Mouse (Mus musculus) B cell, adult 2 months (primary cell): Measurements from ENCODE around the gene Lbhd1.
"Not testable (repeated sequence)": the region's sequence is repeated elsewhere in the genome, so short reads cannot be mapped to it uniquely, and the experiment has no call there.

Experiments
- DNase-seq, 2 experiments: peaks; one replicate each; pipeline ENCODE4 v3.0.0; 2022

Gene Lbhd1

DNA sequence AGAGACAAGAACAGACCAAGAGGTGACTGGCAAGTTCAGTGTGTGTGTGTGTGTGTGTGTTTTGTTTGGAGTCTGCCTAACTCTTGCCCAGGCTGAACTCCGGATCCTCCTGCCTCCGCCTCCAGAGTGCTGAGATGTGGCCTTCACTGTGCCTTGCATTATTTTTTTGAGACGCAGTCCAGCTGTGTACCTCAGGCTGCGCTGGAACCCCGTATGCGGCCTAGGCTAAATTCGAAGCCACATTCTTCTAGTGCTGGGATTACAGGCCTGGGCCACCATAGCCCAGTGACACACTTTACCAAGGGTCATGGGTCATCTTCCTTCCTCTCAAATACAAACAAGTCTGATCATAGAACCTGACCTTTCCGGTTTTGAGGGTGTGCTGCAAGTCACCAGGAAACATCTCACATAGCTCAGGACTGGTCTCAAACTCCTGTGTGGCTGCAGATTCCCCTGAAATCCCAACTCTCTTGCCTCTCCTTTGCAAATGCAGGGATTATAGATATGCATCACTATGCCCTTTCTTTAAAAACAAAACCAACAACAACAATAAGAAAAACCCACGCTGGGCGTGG is 11.2 kb upstream of the Lbhd1 start:
- DNase-seq, result no peak

DNA sequence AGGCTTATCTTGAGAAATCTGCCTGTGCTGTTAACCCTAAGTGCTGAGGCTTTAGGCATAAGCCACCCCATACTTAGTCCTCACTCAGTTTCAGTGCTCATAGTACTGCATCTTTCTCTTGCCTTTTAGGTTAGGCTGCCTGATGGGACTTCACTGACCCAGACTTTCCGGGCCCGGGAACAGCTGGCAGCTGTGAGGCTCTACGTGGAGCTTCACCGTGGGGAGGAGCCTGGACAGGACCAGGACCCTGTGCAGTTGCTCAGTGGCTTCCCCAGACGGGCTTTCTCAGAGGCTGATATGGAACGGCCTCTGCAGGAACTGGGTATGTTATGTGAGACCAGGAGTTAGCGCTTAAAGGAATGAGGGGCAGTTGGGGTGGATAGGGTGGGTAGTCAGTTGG is 8.5 kb upstream of the Lbhd1 start:
- no peak for DNase-seq

DNA sequence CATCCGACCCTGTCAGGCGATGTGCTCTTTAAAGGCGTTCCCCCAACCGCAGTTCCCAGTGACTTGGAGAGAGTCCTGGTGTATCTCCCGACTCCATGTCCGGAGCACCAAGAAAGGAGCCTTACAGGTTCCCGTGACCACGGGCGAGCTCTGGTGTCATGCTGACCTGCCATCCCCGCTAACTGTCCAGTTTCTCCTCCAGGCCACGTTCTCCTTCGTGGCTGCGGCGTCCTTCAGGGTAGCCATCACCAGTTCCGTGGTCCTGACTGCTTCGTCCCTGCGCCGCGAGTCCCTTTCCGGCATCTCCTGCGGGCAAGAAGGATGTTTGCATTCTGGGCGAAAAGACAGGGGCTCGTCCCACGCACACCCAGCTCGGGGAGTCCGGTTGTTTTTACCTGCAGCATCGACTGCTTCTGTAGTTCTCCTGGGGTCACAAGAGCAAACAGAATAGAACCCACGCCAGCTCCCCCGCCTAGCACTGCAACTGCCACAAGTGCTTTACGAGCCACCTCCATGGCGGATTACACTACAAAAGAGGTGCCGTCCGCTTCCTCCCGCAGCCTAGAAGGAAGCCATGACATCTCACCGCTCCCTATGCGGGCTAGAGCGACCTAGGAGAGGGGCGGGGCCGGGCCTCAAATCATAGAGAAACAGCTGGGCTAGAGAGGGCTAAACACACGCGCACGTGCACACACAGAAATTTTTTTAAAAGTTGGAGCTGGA is 3.1 kb upstream of the Lbhd1 start, which contains the start of gene Uqcc3:
Gene Uqcc3, minus strand, starts transcription at position 613 of the 723 bp plus-strand sequence.
- DNase-seq, result peak; percentile 90 to 91

DNA sequence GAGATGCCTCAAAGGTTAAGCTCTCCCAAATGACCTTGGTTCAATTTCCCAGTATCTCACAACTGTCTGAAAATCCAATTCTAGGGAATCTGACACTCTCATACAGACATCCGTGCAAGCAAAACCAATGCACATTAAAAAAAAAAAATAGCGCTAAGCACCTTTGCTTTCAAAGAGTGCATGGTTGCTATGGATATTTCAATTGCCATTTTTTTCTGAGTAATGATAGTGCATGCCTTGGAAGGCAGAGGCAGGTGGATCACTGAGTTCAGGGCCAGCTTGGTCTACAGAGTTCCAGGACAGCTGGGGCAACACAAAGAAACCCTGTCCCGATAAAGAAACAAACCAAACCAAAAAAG is 2.5 kb upstream of the Lbhd1 start:
- no peak for DNase-seq

DNA sequence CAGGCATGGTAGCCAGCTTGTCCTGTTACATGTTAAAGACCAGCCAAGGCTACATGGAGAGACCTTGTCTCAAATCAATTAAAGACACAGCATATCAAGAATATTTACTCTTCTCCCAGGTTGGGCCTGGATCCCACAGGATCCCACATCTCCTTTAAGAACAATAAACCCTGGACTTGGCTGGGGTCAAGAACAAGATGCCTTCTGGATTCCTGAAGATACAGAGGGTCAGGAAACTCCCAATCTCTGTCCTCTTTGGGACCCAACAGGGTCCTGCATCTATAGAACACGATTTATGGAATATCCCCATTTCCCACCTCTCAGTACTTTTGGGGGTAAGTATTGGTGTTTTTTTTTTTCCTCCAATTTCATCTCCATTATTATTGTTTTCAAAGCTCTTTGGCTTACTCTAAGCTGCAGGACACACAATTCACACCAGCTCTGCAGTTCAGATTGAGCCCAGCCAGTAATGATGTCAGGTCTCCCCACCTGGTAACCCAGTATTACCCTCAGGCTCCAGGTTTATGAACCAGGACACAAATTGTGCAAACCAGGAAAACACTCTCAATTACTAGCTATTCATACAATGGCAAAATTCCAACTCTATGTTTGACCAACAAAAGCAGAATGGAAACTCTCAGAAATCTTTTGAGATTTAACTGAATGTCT is 3.5 kb downstream of the Lbhd1 start:
- no peak for DNase-seq

DNA sequence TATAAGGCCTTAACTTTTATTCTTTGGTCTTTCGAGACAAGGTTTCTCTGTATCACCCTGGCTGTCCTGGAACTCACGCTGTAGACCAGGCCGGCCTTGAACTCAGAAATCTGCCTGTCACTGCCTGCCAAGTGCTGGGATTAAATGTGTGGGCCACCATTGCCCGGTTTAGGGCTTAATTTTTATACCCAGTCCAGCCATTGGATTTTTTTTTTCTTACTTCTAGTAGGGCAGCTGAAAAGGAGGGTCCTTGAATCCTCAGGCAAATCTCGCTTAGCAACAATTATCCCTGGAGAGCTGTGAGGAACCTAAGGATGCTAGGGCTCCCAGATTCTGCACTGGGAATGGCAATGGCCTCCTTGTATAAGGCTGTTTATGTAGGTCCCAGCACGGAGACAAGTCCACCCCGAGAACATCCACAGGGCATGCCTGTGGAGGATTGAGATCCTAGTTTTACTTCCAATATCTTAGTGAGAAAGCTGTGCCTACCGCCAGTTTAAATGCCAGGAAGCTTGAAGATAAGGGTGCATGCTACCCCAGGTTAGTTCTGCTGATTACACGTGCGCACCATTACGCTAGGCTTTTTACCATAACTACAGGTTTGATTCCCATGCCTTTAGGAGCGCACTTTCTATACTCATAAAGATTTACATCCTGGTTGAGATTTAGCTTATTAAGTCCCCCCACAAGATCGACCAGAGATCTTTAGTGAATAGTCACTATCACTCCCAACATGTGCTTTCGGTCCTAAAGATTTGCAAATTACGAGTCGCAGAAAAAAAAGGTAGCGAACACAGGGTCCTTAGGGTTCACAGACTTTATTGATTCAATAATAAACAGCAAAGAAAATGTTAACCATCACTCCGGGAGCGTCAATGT is 4.3 kb downstream of the Lbhd1 start:
- no peak for DNase-seq

DNA sequence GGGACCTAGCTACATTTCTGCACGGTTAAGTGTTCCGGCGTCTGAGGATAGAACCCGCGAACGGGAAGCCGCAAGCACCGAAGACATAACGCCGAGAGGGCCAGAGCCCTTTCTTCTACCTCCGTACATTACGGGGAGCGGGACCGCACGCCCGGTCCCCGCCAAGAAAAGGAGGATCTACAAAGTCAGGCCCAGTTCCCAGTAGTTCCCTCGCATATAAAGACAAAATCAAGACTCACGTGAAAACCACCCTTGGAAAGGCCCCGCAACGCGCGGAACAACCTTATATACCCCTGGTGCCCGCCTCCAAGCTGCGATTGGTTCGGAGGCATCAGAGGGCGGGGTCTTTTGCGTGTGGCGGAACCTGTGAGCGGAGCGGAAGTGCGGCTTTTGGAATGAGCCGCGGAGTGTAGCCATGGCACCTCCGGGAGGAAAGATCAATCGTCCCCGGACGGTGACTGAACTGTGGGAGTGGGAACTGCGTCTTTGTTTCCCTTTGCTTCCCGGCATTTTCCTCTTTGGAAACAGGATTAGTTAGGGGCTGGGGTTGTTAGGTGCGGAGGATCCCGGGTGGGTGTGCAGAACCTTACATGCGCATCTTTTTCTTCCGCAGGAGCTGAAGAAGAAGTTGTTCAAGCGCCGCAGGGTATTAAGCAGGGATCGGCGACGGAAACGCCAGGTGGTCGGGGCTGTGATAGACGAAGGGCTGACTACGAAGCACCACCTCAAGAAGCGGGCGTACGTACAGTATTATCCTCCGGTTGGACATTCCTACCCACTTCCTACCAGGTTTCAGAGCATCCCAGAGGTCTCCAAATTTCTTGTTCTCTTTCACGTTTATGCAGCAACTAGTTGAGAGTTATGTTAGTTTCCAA is 5.2 kb downstream of the Lbhd1 start, which contains the start of the genes 1810009A15Rik and Gm49416:
Gene 1810009A15Rik, plus strand, starts transcription at position 343 of the 875 bp plus-strand sequence.
Gene Gm49416, plus strand, starts transcription at position 416 of the 875 bp plus-strand sequence.
- peak; percentile 94 to 95 for DNase-seq

DNA sequence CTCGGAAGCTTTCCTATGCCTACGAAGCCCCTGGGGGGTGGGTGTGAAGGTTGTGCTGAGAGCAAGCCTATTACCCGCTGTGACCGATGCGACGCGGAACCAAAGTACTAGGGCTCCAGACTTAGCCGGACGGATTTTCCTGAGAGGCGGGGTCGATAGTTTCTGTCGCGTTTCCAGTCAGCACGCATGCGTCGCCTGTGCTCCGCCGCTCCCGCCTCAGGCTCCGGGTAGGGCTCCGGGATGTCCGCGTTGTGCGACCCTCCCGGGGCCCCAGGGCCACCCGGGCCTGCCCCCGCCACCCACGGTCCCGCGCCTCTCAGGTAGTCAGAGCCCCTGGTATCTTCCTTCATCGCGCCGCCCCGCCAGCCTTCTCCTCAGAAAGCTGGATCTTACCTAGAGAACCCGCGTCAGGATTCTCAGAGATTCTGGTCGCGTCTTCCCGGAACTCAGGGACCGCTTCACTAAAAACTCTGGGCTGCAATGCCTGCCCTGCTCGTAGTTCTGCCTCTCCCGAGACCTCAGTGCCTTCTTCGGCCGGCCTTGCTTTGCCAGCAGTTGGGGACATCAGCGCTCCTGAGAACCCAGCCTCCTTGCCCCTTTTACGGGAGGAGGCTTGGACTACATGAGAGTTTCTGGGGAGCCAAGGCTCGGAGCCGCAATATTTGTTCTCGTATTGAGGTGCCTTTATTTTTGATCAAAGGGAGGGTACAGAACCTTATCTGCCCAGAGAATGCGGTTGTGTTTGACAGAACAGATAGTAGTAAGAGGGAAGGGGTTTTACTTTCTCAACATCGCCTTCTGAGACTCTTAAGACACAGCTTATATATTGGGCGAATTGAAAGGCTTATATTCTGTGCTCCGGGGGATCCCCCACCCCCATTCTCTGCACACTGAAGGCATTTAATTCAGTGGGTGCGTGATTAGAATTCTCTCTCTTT is 9.6 kb downstream of the Lbhd1 start, which contains the start of gene Ints5:
Gene Ints5, plus strand, starts transcription at position 177 of the 938 bp plus-strand sequence.
- DNase-seq, result peak; percentile 87 to 88

DNA sequence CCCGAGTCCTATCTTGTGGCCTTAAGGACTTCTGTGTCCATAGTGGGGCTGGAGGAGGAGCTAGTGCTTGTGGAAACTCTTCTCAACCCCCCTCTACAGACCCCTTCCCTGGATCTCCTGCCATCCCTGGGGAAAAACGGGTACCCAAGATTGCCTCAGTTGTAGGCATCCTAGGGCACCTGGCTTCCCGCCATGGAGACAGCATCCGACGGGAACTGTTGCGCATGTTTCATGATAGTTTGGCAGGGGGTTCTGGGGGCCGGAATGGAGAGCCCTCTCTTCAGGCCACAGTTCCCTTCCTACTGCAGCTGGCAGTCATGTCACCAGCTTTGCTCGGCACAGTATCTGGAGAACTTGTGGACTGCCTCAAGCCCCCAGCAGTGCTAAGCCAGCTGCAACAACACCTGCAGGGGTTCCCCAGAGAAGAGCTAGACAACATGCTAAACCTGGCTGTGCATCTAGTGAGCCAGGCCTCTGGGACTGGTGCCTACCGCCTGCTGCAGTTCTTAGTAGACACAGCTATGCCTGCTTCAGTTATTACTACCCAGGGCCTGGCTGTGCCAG is 11.9 kb downstream of the Lbhd1 start:
- no peak for DNase-seq

DNA sequence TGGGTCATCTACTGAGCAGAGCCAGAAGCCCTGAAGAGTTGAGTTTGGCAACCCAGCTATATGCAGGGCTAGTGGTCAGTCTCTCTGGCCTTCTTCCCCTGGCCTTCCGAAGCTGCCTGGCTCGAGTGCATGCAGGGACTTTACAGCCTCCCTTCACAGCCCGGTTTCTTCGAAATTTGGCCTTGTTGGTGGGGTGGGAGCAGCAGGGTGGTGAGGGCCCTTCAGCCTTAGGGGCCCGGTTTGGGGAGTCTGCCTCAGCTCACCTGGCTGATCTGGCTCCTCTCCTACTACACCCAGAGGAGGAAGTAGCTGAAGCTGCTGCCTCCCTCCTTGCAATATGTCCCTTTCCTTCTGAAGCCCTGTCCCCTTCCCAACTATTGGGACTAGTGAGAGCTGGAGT is 12.7 kb downstream of the Lbhd1 start:
- not testable (repeated sequence) for DNase-seq

DNA sequence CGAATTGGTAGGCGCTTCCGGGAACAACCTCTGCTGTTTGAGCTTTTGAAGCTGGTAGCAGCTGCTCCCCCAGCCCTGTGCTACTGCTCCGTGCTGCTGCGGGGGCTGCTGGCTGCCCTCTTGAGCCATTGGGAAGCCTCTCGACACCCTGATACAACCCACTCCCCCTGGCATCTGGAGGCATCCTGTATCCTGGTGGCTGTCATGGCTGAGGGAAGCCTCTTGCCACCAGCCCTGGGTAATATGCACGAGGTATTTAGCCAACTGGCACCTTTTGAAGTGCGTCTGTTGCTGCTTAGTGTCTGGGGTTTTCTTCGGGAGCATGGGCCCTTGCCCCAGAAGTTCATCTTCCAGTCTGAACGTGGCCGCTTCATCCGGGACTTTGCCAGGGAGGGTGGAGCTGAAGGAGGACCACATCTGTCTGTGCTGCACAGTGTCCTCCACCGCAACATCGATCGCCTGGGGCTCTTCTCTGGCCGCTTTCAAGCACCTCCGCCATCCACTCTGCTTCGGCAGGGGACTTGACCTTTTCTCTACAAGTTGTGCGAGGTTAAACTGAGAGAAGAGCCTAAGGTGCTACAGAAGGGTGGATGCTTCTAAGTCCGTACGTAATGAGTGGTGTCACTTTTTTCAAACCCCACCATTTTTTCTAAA is 13.8 kb downstream of the Lbhd1 start:
- not testable (repeated sequence) for DNase-seq

DNA sequence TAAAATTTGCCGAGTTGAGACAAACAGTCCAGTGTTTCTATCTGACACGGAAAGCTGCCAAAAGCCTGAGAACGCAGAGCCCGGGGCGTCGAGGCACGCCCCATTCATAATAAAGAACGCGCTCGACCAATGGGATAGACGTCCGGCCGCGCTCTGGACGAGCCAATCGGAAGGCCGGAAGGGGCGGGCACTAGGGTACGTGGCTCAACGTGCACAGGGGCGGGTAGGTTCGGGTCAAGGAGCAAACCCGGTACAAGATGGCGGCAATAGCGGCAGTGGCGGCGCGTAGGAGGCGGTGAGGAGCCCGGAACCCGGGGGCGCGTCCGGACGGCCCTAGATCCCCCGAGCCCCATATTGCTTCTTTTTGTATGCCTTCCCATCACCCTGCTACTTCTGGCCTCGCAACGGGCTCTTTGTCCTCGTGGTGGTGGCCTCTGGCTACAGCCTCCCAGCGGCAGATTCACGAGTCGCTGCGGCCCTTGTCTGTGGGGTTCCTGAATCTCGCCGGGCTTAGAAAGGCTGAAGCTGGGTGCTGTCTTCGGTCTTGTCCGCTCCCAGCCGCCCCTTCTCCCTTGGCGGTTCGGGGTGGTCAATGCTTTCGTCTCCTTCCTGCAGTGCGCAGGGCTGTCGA is 14.4 kb downstream of the Lbhd1 start, which contains the start of gene Ganab:
Gene Ganab, plus strand, starts transcription at position 207 of the 631 bp plus-strand sequence.
- DNase-seq, result peak; percentile 96

DNA sequence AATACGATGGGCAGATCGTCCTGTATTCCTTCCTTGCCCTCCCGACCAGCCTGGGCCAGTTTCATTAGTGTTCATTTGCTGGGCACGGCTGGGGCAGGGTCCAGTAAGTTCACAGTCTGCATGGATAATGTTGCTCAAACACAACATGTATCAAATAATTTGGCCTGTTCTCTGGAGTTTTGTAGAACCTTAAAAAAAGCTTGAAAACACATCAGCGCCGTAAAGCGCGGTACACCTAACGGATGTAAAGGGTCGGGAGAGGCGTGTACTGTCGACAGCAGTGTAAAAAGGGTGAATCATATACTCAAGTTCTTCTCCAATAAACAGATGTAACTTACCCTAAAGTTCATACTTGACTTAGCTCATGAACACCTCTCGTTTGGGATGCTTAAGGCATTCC is 15.0 kb downstream of the Lbhd1 start:
- peak in 1 of 2 experiments; percentile 14 for DNase-seq

DNA sequence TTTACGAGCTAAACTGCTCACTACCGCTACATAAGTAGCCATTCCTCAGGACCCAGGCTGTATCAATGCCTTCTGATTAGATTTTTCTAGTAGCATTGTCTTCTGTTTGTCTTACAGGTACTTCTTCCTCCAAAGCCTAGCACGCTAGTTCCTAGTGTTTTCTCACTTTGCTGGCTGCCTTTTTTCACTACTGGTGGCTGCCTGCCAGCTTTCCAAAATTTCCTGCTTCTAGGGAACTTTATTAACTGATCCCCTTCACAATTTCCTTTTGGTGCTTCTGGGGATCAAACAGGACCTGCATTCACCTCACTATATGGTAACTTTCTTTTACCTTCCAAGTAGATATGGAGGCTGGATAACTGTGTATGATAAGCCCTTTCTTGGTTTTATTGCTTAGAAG is 15.5 kb downstream of the Lbhd1 start:
- DNase-seq, result no peak

DNA sequence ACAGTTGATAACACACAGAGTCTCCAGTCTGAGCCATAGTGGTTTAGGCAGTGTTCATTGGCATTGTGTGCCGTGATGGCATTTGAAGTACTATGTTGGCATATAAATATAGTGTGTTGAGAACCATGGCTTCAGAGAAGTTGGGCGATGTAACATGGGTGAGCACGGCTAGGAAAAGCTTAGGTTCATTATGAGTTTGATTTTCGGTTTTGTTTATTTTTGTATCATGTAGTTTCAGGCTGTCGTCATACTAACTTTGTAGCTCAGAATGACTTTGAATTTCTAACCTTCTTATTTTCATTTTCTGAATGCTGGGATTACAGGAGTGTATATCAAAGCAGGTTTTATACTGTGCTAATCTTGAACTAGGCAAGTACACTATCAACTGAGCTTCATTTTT is 19.9 kb downstream of the Lbhd1 start:
- no peak for DNase-seq

DNA sequence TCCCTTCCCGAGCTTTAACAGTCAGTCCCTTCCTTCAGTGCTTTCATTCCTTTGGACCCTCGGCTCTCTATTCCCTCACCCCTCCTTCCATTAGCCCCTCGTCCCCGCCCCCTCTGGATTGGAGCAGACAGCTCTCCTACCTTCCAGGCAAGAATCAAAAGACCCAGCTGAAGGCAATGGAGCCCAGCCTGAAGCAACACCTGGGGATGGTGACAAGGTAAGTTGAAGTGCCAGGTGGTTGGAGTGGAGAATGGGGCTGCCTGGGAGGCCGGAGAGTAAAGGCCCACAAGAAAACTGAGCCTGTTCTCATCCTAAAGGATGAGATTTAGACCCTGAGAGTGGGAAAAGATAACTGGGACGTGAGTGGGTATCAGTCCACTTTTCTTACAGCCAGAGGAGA is 25.0 kb downstream of the Lbhd1 start:
- no peak for DNase-seq

DNA sequence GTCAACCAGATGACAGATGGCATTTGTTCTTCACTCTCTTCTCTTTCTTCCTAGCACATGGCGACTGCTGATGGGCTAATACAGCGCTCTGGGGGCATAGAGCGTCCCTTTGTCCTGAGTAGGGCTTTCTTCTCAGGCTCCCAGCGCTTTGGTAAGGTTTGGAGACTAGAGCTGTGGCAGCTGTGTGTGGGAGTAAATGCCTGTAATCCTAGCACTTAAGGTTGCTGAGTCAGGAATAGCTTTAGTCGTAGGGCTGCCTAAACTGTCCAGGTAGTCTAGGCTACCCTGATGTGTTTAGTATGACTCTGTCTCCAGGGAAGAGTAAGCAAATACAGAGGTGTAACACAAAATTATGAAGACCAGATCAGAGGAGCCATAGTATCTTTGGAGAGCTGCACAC is 28.3 kb downstream of the Lbhd1 start:
- DNase-seq, result no peak

DNA sequence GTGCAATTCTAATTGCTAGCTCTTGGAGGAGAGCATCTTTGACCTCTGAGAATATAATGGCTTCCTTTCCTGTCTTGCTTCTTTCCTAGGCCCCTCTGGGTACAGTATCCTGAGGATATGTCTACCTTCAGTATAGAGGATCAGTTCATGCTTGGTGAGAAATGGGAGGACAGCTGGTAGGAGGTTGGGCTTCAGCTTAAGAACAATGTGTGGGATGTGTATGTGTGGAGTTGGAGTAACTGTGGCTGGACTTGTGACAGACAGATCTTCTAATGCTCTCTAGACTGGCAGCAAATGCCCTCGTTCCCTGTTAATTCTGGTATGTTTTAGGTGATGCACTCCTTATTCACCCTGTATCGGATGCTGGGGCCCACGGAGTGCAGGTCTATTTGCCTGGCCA is 30.7 kb downstream of the Lbhd1 start:
- DNase-seq, result no peak

DNA sequence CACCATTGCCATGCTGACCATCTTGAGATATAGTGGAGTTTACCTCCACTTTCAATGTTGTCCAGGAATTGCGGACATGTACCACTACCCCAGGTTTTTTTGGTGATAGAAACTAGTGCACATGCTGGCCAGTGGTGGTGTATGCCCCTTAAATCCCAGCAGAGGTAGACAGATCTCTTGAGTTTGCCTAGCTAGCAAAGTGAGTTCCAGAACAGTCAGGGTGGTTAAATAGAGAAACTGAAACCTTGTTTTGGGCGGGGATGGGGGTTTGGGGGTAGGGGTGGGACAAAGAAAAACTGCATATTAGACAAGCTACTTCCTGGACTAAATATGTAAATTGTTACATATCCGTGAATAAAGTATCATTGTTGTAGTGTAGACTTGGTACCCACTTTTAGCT is 35.5 kb downstream of the Lbhd1 start:
- no peak for DNase-seq
